Mouse (Mus musculus) liver, adult 2 months (tissue): Measurements from ENCODE around the gene Fbxo30. TPM values are rescaled to one million over a fixed set of nuclear protein-coding genes. Genes with fewer than 3 reads are reported as not detected.

ENCODE experiments used
- DNase-seq: peaks from one replicate; pipeline ENCODE4 v3.0.0-alpha.2; 2011; ENCODE audit warnings: low read depth, low spot score; ENCODE audit errors: extremely low read depth
- H3K27ac ChIP-seq: fragments of 200-500 bp; replicated peaks from 2 replicates; pipeline ENCODE4 v1.5.1; 2012; ENCODE audit warnings: low read depth, mild to moderate bottlenecking, control low read depth, inconsistent platforms, low read length; ENCODE audit not compliant: insufficient read depth
- H3K27me3 ChIP-seq: fragments of 200-500 bp; 2 replicates; pipeline ENCODE4 v1.6.1; 2012; ENCODE audit warnings: mild to moderate bottlenecking, moderate library complexity, low read length, inconsistent platforms; ENCODE audit not compliant: control insufficient read depth, insufficient read depth
- H3K36me3 ChIP-seq: fragments of 200-500 bp; 2 replicates; pipeline ENCODE4 v1.6.1; 2012; ENCODE audit warnings: low read length, inconsistent platforms; ENCODE audit not compliant: control insufficient read depth, insufficient read depth
- H3K4me1 ChIP-seq: fragments of 200-500 bp; 2 replicates; pipeline ENCODE4 v1.6.1; 2011; ENCODE audit warnings: low read length; ENCODE audit not compliant: control insufficient read depth, insufficient read depth
- H3K4me3 ChIP-seq: fragments of 200-500 bp; 2 replicates; pipeline ENCODE4 v1.5.1; 2011; ENCODE audit warnings: low read depth, mild to moderate bottlenecking, control low read depth, low read length, moderate library complexity; ENCODE audit not compliant: insufficient read depth
- H3K79me2 ChIP-seq: fragments of 200-500 bp; 2 replicates; pipeline ENCODE4 v1.6.1; 2012; ENCODE audit warnings: inconsistent platforms, mild to moderate bottlenecking, low read length, moderate library complexity; ENCODE audit not compliant: control insufficient read depth, insufficient read depth
- H3K9ac ChIP-seq: fragments of 200-500 bp; 2 replicates; pipeline ENCODE4 v1.6.1; 2012; ENCODE audit warnings: low read depth, mild to moderate bottlenecking, control low read depth, inconsistent platforms, low read length
- CTCF ChIP-seq: fragments of 200-500 bp; IDR thresholded peaks from 2 replicates; pipeline ENCODE4 v1.5.1; 2011; ENCODE audit warnings: low read depth, low read length, control low read depth
- POLR2A ChIP-seq: fragments of 200-500 bp; IDR thresholded peaks from 2 replicates; pipeline ENCODE4 v1.6.1; 2011; ENCODE audit warnings: low read length, control low read depth; ENCODE audit not compliant: insufficient read depth; ENCODE audit errors: extremely low read depth
- WGBS: fragments of 180-500 bp; shearing (Covaris S2); methylation state at CpG from one replicate; pipeline ENCODE4 v1.1.7; 2018; 5-methylcytosine and 5-hydroxymethylcytosine counted together
- polyA plus RNA-seq: library from polyadenylated mRNA; depleted of rRNA; stranded (reverse); fragments of >200 nt; gene quantifications from 2 replicates; pipeline ENCODE4 v1.2.3, GENCODE M21; 2012
- total RNA-seq: library from RNA; depleted of rRNA; stranded (reverse); fragments of >200 nt; gene quantifications from 2 replicates; pipeline ENCODE4 v1.2.3, GENCODE M21; 2014

The Fbxo30 gene
- total and polyA plus RNA-seq, 2 experiments = 1.5 to 8.1 TPM

DNA sequence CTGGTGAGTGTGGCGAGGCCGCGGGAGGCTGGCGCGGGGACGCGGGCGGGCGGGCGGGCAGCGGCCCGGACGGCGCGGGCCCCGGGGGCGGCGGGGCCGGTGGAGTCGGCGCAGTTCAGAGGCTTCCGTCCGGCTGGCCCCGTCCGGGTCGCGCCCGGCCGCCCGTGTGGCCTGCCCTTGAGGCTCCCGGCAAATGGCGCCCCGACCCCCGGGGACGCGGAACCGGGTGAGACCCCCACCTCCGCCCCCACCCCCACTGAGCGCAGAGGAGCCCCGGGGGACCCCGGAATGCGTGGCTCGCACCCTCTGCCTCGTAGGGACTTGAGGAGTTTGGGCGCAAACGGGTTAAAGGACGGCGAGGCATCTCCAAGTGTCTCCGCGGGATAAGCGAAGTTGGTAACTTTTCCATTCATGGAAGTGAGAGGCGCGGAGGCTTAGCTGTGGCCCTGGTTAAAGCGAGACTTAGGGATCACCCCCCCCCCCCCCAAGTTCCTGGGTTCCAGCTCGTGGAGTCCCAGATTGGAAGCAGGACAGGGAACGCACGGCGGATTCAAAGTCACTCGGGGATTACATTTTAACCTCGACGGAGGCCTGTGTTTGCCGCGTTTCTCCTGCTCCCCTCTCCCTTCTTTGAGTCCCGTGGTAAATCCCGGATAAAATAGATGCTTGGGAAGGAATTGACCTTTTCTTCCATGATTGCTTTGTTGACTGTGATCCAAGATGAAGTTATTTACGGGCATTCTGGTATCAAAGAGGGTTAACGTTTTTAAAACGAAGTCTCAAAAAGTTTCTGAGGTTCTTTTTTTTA is 572 bp downstream of the Fbxo30 start:
- peak; percentile 75 for DNase-seq
- H3K9ac ChIP-seq = peak overlapping the region; percentile 93
- H3K36me3 ChIP-seq = no peaks in the 10 kb centered on the region
- H3K27ac ChIP-seq = peak overlapping the region; percentile 66
- H3K4me3 ChIP-seq = peak overlapping the region; percentile 81
- peaks cover 10% of the 10 kb centered on the region; the same call in 1 of the 2 replicates for H3K79me2 ChIP-seq
- TF ChIP-seq CTCF = no peak
- no peak for TF ChIP-seq POLR2A
- no peaks in the 10 kb centered on the region for H3K27me3 ChIP-seq
- peaks cover 4% of the 10 kb centered on the region; the same call in 1 of the 2 replicates for H3K4me1 ChIP-seq
- WGBS = under 1% methylated on average over 66 of the region's 68 CpGs

DNA sequence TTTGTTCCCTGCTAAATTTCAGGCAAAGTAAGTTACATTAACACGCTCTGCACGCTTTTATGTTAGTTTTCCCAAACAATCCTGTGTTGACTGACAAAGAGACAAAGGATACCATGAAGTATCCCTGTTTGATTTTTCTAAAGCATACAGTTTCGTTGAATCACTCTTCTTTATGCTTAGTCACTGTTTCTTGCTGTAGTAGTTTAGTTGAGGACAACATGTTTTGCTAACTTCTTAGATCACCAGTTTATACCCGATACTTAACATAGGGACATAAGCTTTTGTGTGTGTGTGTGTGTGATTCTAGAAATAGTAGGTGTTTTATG is 1.1 kb downstream of the Fbxo30 start:
- under 1% methylated on average over 4 of the region's 4 CpGs for WGBS
- DNase-seq = peak; percentile 56
- Histone ChIP-seq H3K27ac (no peak overlapping the region), H3K9ac (no peak overlapping the region), H3K4me3 (peak overlapping the region; percentile 81; the same call in 1 of the 2 replicates), H3K27me3 (no peaks in the 10 kb centered on the region), H3K4me1 (peaks cover 4% of the 10 kb centered on the region; the same call in 1 of the 2 replicates), H3K36me3 (no peaks in the 10 kb centered on the region), H3K79me2 (peaks cover 10% of the 10 kb centered on the region; the same call in 1 of the 2 replicates)
- TF ChIP-seq POLR2A (no peak), CTCF (no peak)

DNA sequence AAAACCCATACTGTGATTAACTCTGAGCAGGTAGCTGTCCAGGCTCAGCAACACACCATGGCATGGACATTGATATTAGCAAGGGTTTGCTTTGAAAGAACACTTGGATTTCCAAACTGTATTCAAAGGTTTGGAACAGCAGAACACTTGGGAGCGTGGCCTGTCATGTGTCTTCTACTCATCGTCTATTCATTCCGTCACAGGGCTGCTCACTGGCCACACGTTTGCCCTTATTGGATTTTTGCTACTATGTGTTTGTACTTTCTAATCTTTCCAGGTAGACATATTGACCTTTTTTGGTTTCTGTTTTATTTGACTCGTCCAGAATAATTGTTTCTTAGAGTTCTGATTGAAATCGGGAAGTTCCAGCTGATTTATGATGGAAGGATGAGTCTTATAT is 17.3 kb downstream of the Fbxo30 start:
- Histone ChIP-seq H3K27ac (no peak overlapping the region), H3K4me1 (no peaks in the 10 kb centered on the region), H3K27me3 (no peaks in the 10 kb centered on the region), H3K79me2 (peaks cover 2% of the 10 kb centered on the region; the same call in 1 of the 2 replicates), H3K36me3 (peaks cover 5% of the 10 kb centered on the region; the same call in 1 of the 2 replicates), H3K9ac (no peak overlapping the region), H3K4me3 (no peak overlapping the region)
- no peak for TF ChIP-seq POLR2A
- no peak for TF ChIP-seq CTCF
- peak; percentile 54 for DNase-seq
- WGBS = 17% methylated on average over 6 of the region's 6 CpGs

DNA sequence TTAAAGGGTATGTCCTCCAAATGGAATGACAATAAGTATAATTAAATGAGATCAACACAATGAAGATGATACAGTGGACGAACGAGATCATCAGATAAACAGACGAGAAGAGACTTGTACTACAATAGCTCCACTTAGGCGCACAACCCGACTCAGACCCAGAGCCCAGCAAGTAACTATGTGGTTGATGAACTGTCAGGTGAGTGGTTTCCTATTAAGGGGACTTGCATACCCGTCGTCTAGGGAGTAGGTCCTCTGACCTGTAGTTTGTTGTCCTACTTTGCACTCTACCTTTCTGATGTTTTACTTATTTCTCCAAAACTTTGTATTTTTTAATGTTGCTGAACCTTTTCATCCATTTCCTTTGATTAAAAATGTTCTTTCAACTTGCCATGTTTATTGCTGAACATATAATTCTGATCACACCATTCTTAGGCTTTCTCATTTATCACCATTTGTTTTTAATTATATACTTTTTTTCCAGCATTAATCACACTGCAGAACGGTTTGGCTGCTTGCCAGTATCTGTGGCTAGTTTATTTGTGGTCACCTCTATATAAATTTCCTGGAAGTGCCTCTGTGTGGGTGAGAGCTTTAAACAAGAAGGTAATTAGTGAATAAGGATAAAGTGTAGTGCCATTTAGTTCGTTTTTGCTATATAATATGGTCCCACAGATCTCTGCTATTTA is 24.4 kb downstream of the Fbxo30 start:
- no peak for TF ChIP-seq POLR2A
- TF ChIP-seq CTCF = no peak
- no peak overlapping the region for H3K4me3 ChIP-seq
- WGBS = 84% methylated on average over 9 of the region's 9 CpGs
- no peaks in the 10 kb centered on the region for H3K4me1 ChIP-seq
- H3K27me3 ChIP-seq = no peaks in the 10 kb centered on the region
- DNase-seq = no peak
- H3K36me3 ChIP-seq = no peaks in the 10 kb centered on the region; the same call in 1 of the 2 replicates
- no peak overlapping the region for H3K27ac ChIP-seq
- H3K79me2 ChIP-seq = no peaks in the 10 kb centered on the region
- no peak overlapping the region for H3K9ac ChIP-seq

DNA sequence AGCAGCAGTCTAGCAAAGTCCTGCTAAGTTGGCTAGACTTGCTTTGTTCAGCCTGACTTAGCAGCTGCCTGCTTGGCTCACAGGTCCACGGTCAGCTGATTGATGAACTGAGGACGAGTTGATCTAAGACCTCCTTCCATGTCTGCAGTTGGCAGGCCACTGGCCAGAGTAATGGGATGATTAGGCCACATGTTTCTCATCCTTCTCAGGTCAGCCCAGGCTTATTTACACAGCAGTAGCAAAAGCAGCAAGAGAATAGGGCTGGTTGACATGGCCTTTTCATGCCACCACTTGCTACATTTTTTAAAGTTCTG is 24.9 kb downstream of the Fbxo30 start:
- 31% methylated on average over 2 of the region's 2 CpGs for WGBS
- H3K9ac ChIP-seq = no peak overlapping the region
- DNase-seq = peak; percentile 52
- H3K4me3 ChIP-seq = no peak overlapping the region
- TF ChIP-seq POLR2A (no peak), CTCF (no peak)
- no peak overlapping the region for H3K27ac ChIP-seq
- no peaks in the 10 kb centered on the region; the same call in 1 of the 2 replicates for H3K36me3 ChIP-seq
- H3K4me1 ChIP-seq = no peaks in the 10 kb centered on the region
- H3K79me2 ChIP-seq = no peaks in the 10 kb centered on the region
- no peaks in the 10 kb centered on the region for H3K27me3 ChIP-seq
